Mouse (Mus musculus) testis, adult 2 months (tissue): ENCODE results near the gene Ctse.

Experiments
- CTCF ChIP-seq: fragments of 200-500 bp; IDR thresholded peaks from 2 replicates; pipeline ENCODE4 v1.5.1; 2012; ENCODE audit warnings: low read depth, mild to moderate bottlenecking, inconsistent platforms, low read length, moderate library complexity; ENCODE audit not compliant: control insufficient read depth, insufficient read depth, insufficient replicate concordance
- POLR2A ChIP-seq: fragments of 200-500 bp; IDR thresholded peaks from 2 replicates; pipeline ENCODE4 v1.6.1; 2012; ENCODE audit warnings: low read depth, mild to moderate bottlenecking, inconsistent platforms, low read length, moderate library complexity; ENCODE audit not compliant: control insufficient read depth

GRCm38 (mm10) chr1:131655601-131656000, 17.5 kb downstream of the Ctse start:
- TF ChIP-seq POLR2A (no peak), CTCF (no peak)
